Mouse (Mus musculus) ES-Bruce4 (cell line): Measurements from ENCODE around the gene Shc4. TPM values are rescaled to one million over a fixed set of nuclear protein-coding genes. Genes with fewer than 3 reads are reported as not detected.

Source experiments
- H3K27ac ChIP-seq: 2 replicates; pipeline ENCODE4 v1.5.1; 2012; ENCODE audit warnings: low read length, inconsistent platforms; ENCODE audit not compliant: insufficient read depth
- H3K27me3 ChIP-seq: 2 replicates; pipeline ENCODE4 v1.6.1; 2012; ENCODE audit warnings: mild to moderate bottlenecking, low read length, inconsistent platforms; ENCODE audit not compliant: control insufficient read depth, poor library complexity, insufficient read depth, severe bottlenecking
- H3K36me3 ChIP-seq: 2 replicates; pipeline ENCODE4 v1.6.1; 2012; ENCODE audit warnings: inconsistent platforms, mild to moderate bottlenecking, low read length, moderate library complexity; ENCODE audit not compliant: control insufficient read depth, poor library complexity, insufficient read depth, severe bottlenecking
- H3K4me1 ChIP-seq: one replicate; pipeline ENCODE4 v1.8.1; 2011; ENCODE audit warnings: low read length; ENCODE audit not compliant: control insufficient read depth, insufficient read depth
- H3K4me3 ChIP-seq: 2 replicates; pipeline ENCODE4 v1.5.1; 2011; ENCODE audit warnings: low read depth, mild to moderate bottlenecking, low read length
- H3K9ac ChIP-seq: 2 replicates; pipeline ENCODE4 v1.6.1; 2012; ENCODE audit warnings: low read depth, mild to moderate bottlenecking, inconsistent platforms; ENCODE audit not compliant: poor library complexity, severe bottlenecking
- H3K9me3 ChIP-seq: replicated peaks from 2 replicates; pipeline ENCODE4 v1.6.1; 2012; ENCODE audit warnings: mild to moderate bottlenecking, low read length, inconsistent platforms; ENCODE audit not compliant: control insufficient read depth, poor library complexity, insufficient read depth, severe bottlenecking
- CTCF ChIP-seq: IDR thresholded peaks from one replicate; pipeline ENCODE4 v1.8.1; 2011; ENCODE audit warnings: low read depth, low read length
- EP300 ChIP-seq: IDR thresholded peaks from 2 replicates; pipeline ENCODE4 v1.6.1; 2011; ENCODE audit warnings: low read depth, low read length; ENCODE audit not compliant: insufficient read depth
- POLR2A ChIP-seq: IDR thresholded peaks from one replicate; pipeline ENCODE4 v1.8.1; 2011; ENCODE audit warnings: low read length; ENCODE audit not compliant: insufficient read depth
- polyA plus RNA-seq: library from polyadenylated mRNA; stranded (reverse); fragments of >200 nt; gene quantifications from 2 replicates; pipeline ENCODE4 v1.2.4, GENCODE M21; 2011; ENCODE audit warnings: low read depth; ENCODE audit not compliant: missing spikeins, insufficient read depth, insufficient read length

The Shc4 gene
- polyA plus RNA-seq, 1 experiment: 0.42 TPM

GRCm38 (mm10) chr2:125624127-125624685 is 99.7 kb downstream of the Shc4 start:
- Histone ChIP-seq H3K27me3 (no peaks in the 10 kb centered on the region), H3K4me1 (no peaks in the 10 kb centered on the region), H3K27ac (no peak overlapping the region), H3K36me3 (peaks cover 11% of the 10 kb centered on the region), H3K9ac (peak overlapping the region; percentile 86), H3K4me3 (peak overlapping the region; percentile 78), H3K9me3 (peaks cover 8% of the 10 kb centered on the region; the same call in 1 of the 2 replicates)
- no peak for TF ChIP-seq CTCF
- TF ChIP-seq POLR2A: no peak
- no peak for TF ChIP-seq EP300

- no peaks in the 10 kb centered on the region for H3K4me1 ChIP-seq
- TF ChIP-seq CTCF (no peak), POLR2A (no peak), EP300 (no peak)
- no peak overlapping the region for H3K4me3 ChIP-seq
These were observed 100.7 kb downstream of the Shc4 start for GRCm38 (mm10) chr2:125623211-125623610.

GRCm38 (mm10) chr2:125620213-125620907 is 103.6 kb downstream of the Shc4 start:
- H3K9ac ChIP-seq: no peak overlapping the region
- peaks cover 32% of the 10 kb centered on the region for H3K36me3 ChIP-seq
- no peaks in the 10 kb centered on the region for H3K27me3 ChIP-seq
- no peaks in the 10 kb centered on the region for H3K4me1 ChIP-seq
- H3K27ac ChIP-seq: no peak overlapping the region
- no peaks in the 10 kb centered on the region for H3K9me3 ChIP-seq
- no peak overlapping the region for H3K4me3 ChIP-seq
- TF ChIP-seq CTCF (no peak), POLR2A (no peak), EP300 (no peak)

More at GRCm38 (mm10) chr2:125623211-125623610, 100.7 kb downstream of the Shc4 start:
- no peaks in the 10 kb centered on the region for H3K27me3 ChIP-seq
- H3K36me3 ChIP-seq: peaks cover 18% of the 10 kb centered on the region
- H3K9me3 ChIP-seq: no peaks in the 10 kb centered on the region
- no peak overlapping the region for H3K27ac ChIP-seq
- H3K9ac ChIP-seq: no peak overlapping the region

- Histone ChIP-seq H3K4me1 (no peaks in the 10 kb centered on the region), H3K4me3 (no peak overlapping the region), H3K27ac (no peak overlapping the region), H3K9ac (no peak overlapping the region), H3K36me3 (peaks cover 54% of the 10 kb centered on the region), H3K27me3 (no peaks in the 10 kb centered on the region), H3K9me3 (no peaks in the 10 kb centered on the region)
- TF ChIP-seq POLR2A (no peak), CTCF (no peak), EP300 (no peak)
These were observed 108.0 kb downstream of the Shc4 start for GRCm38 (mm10) chr2:125615858-125616424.

- Histone ChIP-seq H3K27ac (no peak overlapping the region), H3K4me3 (no peak overlapping the region), H3K4me1 (no peaks in the 10 kb centered on the region), H3K36me3 (peaks cover 55% of the 10 kb centered on the region), H3K9me3 (no peaks in the 10 kb centered on the region), H3K27me3 (no peaks in the 10 kb centered on the region), H3K9ac (no peak overlapping the region)
- no peak for TF ChIP-seq CTCF
These were observed 108.5 kb downstream of the Shc4 start for GRCm38 (mm10) chr2:125615440-125615839.

GRCm38 (mm10) chr2:125606220-125606845 is 117.6 kb downstream of the Shc4 start:
- H3K27ac ChIP-seq: no peak overlapping the region
- no peaks in the 10 kb centered on the region for H3K27me3 ChIP-seq
- H3K36me3 ChIP-seq: peaks cover 30% of the 10 kb centered on the region
- H3K4me1 ChIP-seq: no peaks in the 10 kb centered on the region
- H3K9me3 ChIP-seq: no peaks in the 10 kb centered on the region
- no peak overlapping the region for H3K9ac ChIP-seq
- H3K4me3 ChIP-seq: no peak overlapping the region
- no peak for TF ChIP-seq CTCF
- TF ChIP-seq EP300: no peak
- no peak for TF ChIP-seq POLR2A
